Mouse (Mus musculus) cerebral cortex, adult 2 months (tissue): Measurements from ENCODE around the gene Uts2.

Source experiments
- WGBS: fragments of 180-500 bp; shearing (Covaris S2); methylation state at CpG from one replicate; pipeline ENCODE4 v1.1.7; 2018; 5-methylcytosine and 5-hydroxymethylcytosine counted together

Uts2 gene

DNA sequence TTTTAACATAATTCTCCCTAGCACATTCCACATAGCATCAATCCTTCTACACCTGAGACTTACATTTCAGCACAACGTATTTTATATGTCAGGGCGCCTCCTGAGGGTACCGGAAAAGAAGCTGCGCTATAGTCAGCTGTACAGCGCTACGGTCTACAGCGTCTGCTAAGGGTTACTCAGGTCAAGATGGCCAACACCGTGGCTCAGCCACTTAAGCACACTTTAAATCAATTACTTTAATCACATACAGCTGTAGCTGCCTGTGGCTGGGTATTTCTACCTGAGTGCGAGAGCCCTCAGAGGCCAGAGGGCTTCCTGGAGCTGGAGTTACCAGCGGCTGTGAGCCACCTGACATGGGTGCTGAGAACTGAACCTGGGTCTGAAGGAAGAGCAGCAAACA, 19.0 kb downstream of the Uts2 start:
- WGBS, result 95% methylated on average over 10 of the region's 10 CpGs

DNA sequence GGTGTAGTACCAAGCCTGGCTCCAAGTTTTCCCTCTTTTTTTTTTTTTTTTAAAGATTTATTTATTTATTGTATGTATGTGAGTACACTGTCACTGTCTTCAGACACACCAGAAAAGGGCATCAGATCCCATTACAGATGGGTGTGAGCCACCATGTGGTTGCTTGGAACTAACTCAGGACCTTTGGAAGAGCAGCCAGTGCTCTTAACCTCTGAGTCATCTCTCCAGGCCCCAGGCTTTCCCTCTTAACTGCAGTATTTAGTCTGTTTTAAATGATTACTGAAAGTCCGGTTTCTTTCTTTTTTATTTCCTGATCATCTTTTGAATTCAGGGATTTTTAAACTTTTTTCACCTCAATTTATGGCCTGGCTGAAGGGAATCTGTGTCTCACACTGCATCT, 20.5 kb downstream of the Uts2 start:
- 100% methylated on average over 1 of the region's 1 CpGs for WGBS

DNA sequence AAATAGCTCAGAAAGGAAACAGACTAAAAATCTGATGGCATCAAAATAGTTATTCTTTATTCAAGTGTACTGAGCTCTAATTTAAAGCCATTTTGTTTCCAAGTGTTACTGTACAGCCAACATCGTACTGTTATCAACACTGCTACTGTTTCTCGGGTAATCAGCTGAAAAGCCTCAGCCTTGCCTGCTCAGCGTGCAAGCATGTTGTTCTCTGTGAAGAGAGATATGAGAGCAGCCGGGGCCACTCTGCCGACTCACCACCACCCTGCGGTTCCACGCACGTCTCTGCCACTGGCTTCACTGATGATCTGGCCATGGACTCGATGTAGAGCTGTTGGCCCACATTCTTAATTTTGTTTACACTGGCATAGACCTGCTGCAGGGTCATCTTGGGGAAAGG, 27.3 kb downstream of the Uts2 start:
- WGBS, result 83% methylated on average over 9 of the region's 9 CpGs

DNA sequence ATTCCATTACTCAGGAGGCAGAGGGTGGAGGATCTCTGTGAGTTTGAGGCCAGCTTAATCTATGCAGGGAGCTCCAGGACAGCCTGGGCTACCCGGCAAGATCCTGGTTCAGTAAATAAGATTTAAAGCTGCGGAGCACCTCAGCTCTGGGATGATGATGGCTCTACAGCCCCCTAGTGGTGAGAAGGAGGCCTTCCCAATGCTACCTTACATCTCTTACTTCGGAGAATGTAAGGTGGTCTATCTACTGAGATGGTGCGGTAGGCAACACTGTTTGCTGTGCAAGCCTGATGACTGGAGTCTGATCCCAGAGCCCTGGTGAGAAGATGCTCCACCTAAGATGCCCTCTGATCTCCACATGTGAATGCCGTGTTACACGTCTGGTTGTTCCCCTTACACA, 30.1 kb downstream of the Uts2 start:
- WGBS, result 50% methylated on average over 6 of the region's 6 CpGs

DNA sequence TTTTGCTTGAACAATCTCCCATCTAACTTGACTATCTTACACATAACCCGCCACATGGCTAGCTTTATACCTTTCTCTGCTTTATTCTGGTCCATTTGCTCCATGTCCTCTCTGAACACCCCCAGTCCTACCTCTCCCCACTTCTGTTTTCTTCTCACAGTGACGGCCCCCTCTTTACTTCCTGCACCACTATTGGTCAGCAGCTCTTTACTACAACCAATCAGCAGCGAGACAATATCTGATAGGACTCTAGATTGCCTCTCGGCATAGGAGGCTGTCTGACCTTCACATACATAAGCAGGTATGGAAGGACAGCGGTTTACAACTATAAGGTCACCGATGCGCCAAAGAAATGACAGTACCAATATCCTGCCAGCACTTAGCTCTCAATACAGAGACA, 39.6 kb downstream of the Uts2 start:
- WGBS, result 96% methylated on average over 7 of the region's 7 CpGs

DNA sequence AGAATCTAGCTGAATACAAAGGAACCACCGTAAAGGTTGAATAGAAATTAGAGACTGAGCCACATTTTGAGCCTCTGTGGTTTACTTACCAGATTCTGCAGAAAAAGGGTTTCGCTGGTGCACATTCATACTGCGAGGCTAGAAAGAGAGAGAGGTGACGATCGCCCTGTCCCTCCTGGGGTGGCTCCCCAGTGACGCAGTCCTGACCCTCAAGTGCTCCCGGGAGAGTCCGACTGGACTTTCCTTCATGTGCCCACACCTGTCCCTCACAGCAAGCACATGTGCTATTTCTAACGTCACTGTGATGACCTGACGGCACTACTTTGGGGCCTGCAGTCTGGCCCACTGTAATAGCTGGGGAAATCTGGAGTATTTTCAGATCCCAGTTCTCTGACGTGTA, 40.9 kb downstream of the Uts2 start:
- 94% methylated on average over 11 of the region's 11 CpGs for WGBS

DNA sequence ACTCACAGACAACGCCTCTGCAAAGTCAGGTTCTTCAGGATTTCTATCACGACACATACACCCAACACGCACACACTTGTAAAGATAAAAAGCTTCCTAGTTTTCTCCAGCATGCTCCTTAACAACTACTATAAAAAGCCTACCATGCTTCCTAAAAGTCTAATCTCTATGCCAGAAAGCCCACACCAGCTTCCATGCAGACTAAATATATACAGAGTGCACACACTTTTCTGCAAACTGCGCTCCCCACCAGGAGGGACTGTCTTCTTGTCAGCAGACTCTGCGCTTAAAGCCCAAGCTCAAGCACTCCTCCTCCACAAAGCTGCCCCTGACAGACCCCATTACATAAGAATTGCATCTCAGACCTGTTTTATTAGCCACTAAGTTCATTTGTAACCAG, 44.6 kb downstream of the Uts2 start:
- 53% methylated on average over 5 of the region's 5 CpGs for WGBS

DNA sequence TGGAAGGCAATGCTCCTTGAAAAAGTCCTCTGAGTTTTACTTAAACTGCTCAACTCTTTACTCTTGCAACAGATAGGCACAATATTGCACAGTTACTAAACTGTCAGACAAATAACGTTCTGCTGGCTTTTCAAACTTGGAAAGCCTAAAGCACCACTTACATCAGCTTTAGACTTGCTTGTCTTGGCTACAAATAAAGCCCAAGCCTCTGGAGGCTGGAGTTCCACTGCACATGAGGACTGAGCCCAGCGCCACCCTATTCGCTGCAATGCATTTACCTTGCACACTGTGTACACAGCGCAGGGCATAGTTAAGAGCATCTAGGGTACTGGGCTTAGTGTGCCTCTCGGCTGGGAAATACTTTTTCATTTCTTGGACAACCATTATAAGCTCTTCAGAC, 46.4 kb downstream of the Uts2 start:
- WGBS, result 15% methylated on average over 5 of the region's 5 CpGs

DNA sequence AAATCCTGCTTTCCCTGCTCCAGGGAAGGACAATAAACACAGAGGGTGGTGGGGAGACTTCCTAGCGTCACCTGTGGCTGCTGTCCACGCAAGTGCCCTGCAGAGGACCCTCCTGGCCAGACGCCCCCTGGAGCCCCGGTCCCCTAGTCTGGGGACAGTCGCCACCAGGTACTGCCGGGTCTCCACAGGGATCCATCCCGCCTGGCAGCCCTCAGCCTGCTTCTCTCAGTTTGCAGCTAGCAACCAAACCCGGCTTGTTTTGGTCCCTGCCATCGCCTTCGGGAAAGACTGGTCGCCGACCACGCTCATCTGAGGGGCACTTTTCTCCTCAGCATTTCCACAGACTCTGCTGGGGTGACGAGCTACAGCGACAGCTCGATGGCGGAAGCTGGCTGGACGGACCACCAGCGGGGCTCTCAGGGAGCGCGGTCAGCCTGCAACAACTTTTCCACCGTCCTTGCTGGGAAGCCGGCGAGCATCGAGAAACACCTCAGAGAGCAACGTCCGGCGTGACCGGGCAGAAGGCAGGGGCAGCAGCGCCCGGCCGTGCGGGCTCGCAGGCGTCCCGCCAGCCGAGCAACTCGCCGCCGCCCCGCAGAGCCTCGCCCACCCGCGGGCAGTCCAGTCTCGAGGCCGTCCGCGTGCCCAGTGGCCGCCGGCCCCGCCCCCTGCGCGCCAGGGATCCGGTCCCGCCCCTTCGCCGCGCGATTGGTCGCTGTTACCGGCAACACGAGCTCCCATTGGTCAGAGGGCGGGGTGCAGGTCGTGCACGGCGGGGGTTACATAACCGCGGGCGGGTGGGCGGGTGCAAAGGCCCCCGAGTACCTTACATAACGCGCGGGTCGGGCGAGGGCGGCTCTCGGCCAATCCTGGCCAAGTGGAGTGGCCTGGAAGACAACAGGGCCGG, 47.4 kb downstream of the Uts2 start, which contains the start of gene Per3:
Gene Per3, minus strand, starts transcription at position 629 of the 907 bp plus-strand sequence.
- under 1% methylated on average over 79 of the region's 79 CpGs for WGBS

DNA sequence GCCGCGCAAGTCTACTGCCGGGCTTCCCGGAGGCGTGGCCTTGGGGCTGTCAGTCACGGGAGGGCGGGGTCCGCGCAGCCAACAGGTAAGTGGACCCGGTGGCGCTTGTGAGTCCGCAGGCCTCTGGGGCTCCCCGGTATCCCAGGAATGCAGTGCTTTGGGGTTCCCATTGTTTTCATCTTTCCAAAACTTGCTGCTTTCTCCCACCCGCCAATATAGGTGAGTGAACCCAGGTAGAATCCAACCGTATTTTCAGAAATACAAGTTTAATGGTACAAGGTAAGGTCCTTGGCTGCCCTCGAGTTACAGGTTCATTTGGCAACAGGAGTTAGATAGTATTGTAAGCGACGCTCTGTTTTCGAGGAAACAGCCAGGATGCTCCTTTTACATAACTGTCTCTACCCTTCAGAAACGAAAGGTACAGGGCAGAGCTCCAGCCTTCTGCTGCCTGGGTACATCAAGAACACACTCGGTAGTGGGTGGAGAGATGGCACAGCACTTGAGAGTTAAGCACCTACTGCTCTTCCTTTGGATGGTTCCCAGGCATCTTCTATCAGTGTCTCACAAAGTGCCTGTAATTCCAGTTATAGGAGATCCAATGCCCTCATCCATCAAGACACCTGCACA, 48.2 kb downstream of the Uts2 start:
- 2% methylated on average over 21 of the region's 21 CpGs for WGBS

DNA sequence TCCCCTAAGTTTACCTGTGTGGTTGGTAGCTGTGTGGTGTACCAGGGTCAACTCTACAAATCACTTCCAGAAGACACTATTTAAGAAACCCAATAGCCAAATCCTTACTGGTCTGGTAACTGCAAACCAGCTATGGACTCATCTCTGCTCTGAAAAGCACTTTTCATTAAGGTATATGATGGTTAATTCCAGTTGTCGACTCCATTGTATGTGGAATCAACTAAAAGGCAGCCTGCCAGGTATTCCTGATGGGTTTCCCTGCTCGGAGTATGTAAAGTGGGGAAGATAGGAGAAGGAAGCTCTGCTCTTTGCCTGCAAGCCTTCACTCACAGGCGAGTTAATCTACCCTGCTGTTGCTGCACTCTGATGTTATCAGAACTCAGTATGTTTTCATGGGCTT, 49.6 kb downstream of the Uts2 start:
- 83% methylated on average over 3 of the region's 3 CpGs for WGBS

DNA sequence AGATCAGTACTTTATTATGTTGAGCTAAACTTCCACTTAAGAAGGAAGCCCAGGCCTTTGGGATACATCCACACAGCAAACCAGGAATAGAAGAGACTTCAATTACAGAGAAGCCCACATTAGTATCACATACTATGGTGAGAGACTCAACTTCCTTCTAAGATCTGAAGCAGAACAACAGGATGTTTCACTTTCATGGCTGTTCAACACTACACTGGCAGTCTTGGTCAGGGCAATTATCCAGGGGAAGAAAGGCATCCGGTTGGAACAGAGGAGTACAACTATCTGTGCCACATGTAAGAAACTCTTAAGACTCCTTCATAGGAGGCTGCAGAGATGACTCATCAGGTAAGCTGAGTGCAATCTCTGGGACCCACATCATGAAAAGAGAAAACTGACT, 54.3 kb downstream of the Uts2 start:
- 36% methylated on average over 1 of the region's 1 CpGs for WGBS
